Mouse (Mus musculus) embryonic facial prominence, embryonic 13.5 days (tissue): ENCODE measurements around the gene Cyp8b1. TPM values are rescaled to one million over a fixed set of nuclear protein-coding genes. Genes with fewer than 3 reads are reported as not detected.

ENCODE experiments used
- ATAC-seq: fragments of 200-750 bp; cut with Nextera tagmentation; 2 replicates; pipeline ENCODE4 v1.8.0; 2017; ENCODE audit warnings: low read depth; ENCODE audit not compliant: insufficient number of reproducible peaks, insufficient read depth, low FRiP score, low TSS enrichment
- H3K27ac ChIP-seq: fragments of 300-500 bp; sonication (generic); 2 replicates; pipeline ENCODE4 v1.5.1; 2015; ENCODE audit warnings: moderate library complexity, mild to moderate bottlenecking, inconsistent platforms
- H3K27me3 ChIP-seq: fragments of 300-500 bp; sonication (generic); 2 replicates; pipeline ENCODE4 v1.6.1; 2015; ENCODE audit warnings: mild to moderate bottlenecking, inconsistent platforms
- H3K36me3 ChIP-seq: fragments of 300-500 bp; sonication (generic); 2 replicates; pipeline ENCODE4 v1.6.1; 2015; ENCODE audit warnings: mild to moderate bottlenecking, inconsistent platforms
- H3K4me1 ChIP-seq: fragments of 300-500 bp; sonication (generic); 2 replicates; pipeline ENCODE4 v1.6.1; 2015; ENCODE audit warnings: inconsistent platforms
- H3K4me2 ChIP-seq: fragments of 300-500 bp; sonication (generic); 2 replicates; pipeline ENCODE4 v1.6.1; 2015; ENCODE audit warnings: moderate library complexity, mild to moderate bottlenecking, inconsistent platforms
- H3K4me3 ChIP-seq: fragments of 300-500 bp; sonication (generic); 2 replicates; pipeline ENCODE4 v1.5.1; 2015; ENCODE audit warnings: mild to moderate bottlenecking, inconsistent platforms
- H3K9ac ChIP-seq: fragments of 300-500 bp; sonication (generic); 2 replicates; pipeline ENCODE4 v1.6.1; 2015; ENCODE audit warnings: mild to moderate bottlenecking, inconsistent platforms
- H3K9me3 ChIP-seq: fragments of 300-500 bp; sonication (generic); 2 replicates; pipeline ENCODE4 v1.6.1; 2016; ENCODE audit warnings: inconsistent platforms
- WGBS: fragments of 180-500 bp; shearing (Covaris S2); methylation state at CpG from one replicate; pipeline ENCODE4 v1.1.7; 2015; ENCODE audit warnings: mixed read lengths; 5-methylcytosine and 5-hydroxymethylcytosine counted together
- polyA plus RNA-seq: library from polyadenylated mRNA; unstranded; fragments of >200 nt; fragmentation: Nextera tagmentation; extraction: Ambion mirVana; gene quantifications from 2 replicates; pipeline ENCODE4 v1.2.1, GENCODE M21; 2015

Cyp8b1 gene
- polyA plus RNA-seq, 1 experiment from 2014 or later, result not detected

DNA sequence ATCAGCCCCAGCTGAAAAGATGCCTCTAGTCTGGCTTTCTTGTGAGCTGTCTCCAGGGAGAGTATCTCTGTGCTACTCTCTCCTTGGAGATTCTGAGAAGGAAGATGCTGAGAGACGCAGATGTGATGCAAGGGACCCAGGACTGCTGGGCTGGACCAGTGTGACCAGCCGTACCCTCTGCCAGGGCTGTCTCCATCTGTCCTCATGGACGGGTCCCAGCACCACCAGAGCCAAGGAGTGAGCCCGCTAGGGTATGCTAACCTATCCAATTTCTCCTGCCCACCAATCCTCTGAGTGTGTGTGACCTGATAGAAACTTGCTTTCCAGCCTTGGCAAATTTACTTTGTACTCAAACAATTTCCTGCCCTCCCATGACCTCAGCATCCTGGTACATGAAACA, 3.3 kb downstream of the Cyp8b1 start:
- Histone ChIP-seq H3K27me3 (no peaks in the 10 kb centered on the region), H3K4me3 (no peak overlapping the region), H3K36me3 (no peaks in the 10 kb centered on the region), H3K9ac (no peak overlapping the region), H3K4me1 (no peaks in the 10 kb centered on the region), H3K4me2 (no peak overlapping the region), H3K27ac (no peak overlapping the region), H3K9me3 (no peaks in the 10 kb centered on the region)
- 80% methylated on average over 4 of the region's 4 CpGs for WGBS
- ATAC-seq, result no peak

DNA sequence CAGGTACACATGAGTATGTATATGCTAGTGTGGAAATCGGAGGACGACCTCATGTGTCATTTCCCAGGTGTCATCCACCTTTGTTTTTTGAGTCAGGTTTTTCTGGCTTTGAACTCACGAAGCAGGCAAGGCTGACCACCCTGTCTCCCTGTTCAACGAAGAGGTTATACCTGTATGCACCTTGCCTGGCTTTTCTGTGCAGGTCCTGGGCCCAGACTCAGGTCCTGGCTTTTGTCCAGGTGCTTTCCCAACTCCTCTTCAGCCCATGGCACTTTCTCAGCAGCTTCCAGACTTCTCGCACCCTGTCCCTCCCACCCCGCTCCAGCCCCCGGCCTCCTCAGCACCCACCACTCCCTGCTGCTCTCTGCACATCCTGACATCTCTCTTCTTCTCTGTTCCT, 4.9 kb downstream of the Cyp8b1 start:
- Histone ChIP-seq H3K4me1 (no peaks in the 10 kb centered on the region), H3K4me2 (no peak overlapping the region), H3K27ac (no peak overlapping the region), H3K9ac (no peak overlapping the region), H3K4me3 (no peak overlapping the region), H3K36me3 (no peaks in the 10 kb centered on the region), H3K27me3 (no peaks in the 10 kb centered on the region), H3K9me3 (no peaks in the 10 kb centered on the region)
- ATAC-seq, result no peak
- WGBS, result 90% methylated on average over 7 of the region's 7 CpGs

DNA sequence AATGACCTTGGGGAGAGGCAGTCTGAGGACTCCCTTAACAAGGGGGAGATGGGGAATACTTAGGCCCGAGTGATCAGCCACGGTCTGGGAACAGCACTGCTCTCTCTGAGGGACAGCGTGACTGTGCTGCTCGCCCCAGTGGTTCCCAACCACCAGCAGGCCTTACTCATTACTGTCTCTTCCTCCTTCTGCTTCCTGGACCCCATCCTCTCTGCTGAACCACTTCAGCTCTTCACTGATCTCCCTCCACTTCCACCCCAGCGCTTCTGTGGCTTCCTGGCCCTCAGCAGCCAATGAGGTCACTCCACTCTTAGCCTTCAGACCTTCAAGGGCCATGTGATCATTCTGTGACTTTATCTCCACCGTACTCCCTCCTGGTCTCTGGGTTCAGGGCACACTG, 6.5 kb downstream of the Cyp8b1 start:
- no peak for ATAC-seq
- no peak overlapping the region for H3K27ac ChIP-seq

DNA sequence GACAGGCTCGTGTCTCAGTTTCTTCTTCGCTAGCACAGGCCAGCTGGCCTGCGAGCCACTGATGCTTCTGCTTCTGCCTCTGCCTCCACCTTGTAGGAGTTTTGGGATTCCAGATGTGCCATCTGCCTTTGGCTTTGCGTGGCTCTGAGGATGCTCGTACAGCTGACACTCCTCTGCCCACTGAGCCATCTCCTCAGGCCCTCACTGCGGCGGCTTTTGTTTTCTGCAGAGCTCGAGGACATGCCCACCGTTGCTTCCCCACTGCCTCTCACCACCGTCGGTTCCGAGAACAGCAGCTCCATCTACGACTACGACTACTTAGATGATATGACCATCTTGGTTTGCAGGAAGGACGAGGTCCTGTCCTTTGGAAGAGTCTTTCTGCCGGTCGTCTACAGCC, 7.8 kb downstream of the Cyp8b1 start:
- WGBS, result 87% methylated on average over 17 of the region's 17 CpGs
- Histone ChIP-seq H3K9ac (no peak overlapping the region), H3K36me3 (no peaks in the 10 kb centered on the region), H3K27me3 (no peaks in the 10 kb centered on the region), H3K4me2 (no peak overlapping the region), H3K4me3 (no peak overlapping the region), H3K9me3 (no peaks in the 10 kb centered on the region), H3K4me1 (no peaks in the 10 kb centered on the region), H3K27ac (no peak overlapping the region)
- ATAC-seq, result no peak

More for the DNA sequence above, 6.5 kb downstream of the Cyp8b1 start:
- Histone ChIP-seq H3K4me1 (no peaks in the 10 kb centered on the region), H3K4me3 (no peak overlapping the region), H3K9me3 (no peaks in the 10 kb centered on the region), H3K4me2 (no peak overlapping the region), H3K9ac (no peak overlapping the region), H3K27me3 (no peaks in the 10 kb centered on the region), H3K36me3 (no peaks in the 10 kb centered on the region)
- WGBS, result 73% methylated on average over 6 of the region's 6 CpGs

GRCm38 (mm10) chr9:121907356-121908070, 8.6 kb downstream of the Cyp8b1 start:
- ATAC-seq, result no peak
- Histone ChIP-seq H3K9me3 (no peaks in the 10 kb centered on the region), H3K27me3 (no peaks in the 10 kb centered on the region), H3K9ac (no peak overlapping the region), H3K4me2 (no peak overlapping the region), H3K36me3 (no peaks in the 10 kb centered on the region), H3K4me1 (no peaks in the 10 kb centered on the region), H3K27ac (no peak overlapping the region), H3K4me3 (no peak overlapping the region)
- 72% methylated on average over 10 of the region's 10 CpGs for WGBS

- 83% methylated on average over 5 of the region's 5 CpGs for WGBS
- Histone ChIP-seq H3K4me2 (no peak overlapping the region), H3K9me3 (no peaks in the 10 kb centered on the region), H3K27me3 (no peaks in the 10 kb centered on the region), H3K4me1 (no peaks in the 10 kb centered on the region), H3K27ac (no peak overlapping the region), H3K9ac (no peak overlapping the region), H3K4me3 (no peak overlapping the region), H3K36me3 (no peaks in the 10 kb centered on the region)
- ATAC-seq, result no peak
Measured at GRCm38 (mm10) chr9:121906456-121906855, 9.6 kb downstream of the Cyp8b1 start.

DNA sequence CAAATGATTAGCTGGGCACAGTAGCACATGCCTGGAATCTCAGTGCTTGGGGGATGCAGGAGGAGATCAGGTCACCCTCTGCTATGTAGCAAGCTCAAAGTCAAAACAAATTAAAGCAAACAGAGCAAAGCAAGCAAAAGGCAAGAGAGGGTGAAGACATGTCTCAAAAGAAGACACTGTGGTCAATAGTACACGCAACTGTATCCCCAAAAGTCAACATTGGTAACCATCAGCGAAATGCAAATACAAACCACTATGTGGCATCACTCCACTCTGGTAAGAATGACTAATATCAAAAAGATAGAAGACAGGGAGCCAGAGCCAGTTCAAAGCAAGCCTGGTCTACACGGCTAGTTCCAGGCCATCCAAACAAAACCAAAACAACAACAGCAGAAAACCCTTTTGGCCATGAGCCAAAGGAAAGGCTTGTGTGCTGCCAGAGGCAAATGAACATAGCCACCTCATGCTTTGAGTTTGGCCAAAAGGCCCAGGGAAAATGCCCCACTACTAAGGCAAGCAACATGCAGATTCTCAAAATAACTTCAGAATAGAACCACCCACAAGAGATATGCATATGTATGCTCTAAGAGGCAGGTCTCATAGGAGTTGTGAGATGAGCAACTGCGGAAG, 10.4 kb downstream of the Cyp8b1 start:
- H3K27me3 ChIP-seq, result no peaks in the 10 kb centered on the region
- no peak overlapping the region for H3K27ac ChIP-seq
- H3K4me3 ChIP-seq, result no peak overlapping the region
- H3K4me2 ChIP-seq, result no peak overlapping the region
- no peaks in the 10 kb centered on the region for H3K9me3 ChIP-seq
- no peaks in the 10 kb centered on the region for H3K4me1 ChIP-seq
- 85% methylated on average over 4 of the region's 4 CpGs for WGBS
- ATAC-seq, result no peak
- no peak overlapping the region for H3K9ac ChIP-seq
- H3K36me3 ChIP-seq, result no peaks in the 10 kb centered on the region

DNA sequence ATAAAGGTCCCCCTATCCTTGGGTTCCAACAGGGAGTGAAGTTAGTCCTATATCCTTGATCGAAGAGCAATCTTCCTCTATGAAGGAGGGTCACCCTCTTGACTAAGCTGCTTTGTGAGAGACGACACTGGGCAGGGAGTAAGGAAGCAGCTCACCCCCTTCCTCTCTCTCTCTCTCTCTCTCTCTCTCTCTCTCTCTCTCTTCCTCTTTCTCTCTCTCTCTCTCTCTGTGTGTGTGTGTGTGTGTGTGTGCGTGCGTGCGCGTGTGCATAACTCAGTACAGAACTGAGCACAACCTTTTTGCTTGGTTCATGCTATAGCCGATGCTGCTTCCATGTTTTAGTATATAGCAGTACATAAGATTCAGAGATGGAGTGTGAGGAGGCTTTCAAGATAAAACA, 11.2 kb downstream of the Cyp8b1 start:
- Histone ChIP-seq H3K27ac (no peak overlapping the region), H3K9me3 (no peaks in the 10 kb centered on the region), H3K4me3 (no peak overlapping the region), H3K9ac (no peak overlapping the region), H3K4me1 (no peaks in the 10 kb centered on the region), H3K36me3 (no peaks in the 10 kb centered on the region), H3K4me2 (no peak overlapping the region), H3K27me3 (no peaks in the 10 kb centered on the region)
- no peak for ATAC-seq
- WGBS, result 88% methylated on average over 7 of the region's 7 CpGs

- Histone ChIP-seq H3K4me3 (no peak overlapping the region), H3K27ac (no peak overlapping the region), H3K4me2 (no peak overlapping the region), H3K4me1 (no peaks in the 10 kb centered on the region), H3K36me3 (no peaks in the 10 kb centered on the region), H3K9me3 (no peaks in the 10 kb centered on the region), H3K9ac (no peak overlapping the region), H3K27me3 (no peaks in the 10 kb centered on the region)
- WGBS, result 88% methylated on average over 4 of the region's 4 CpGs
- no peak for ATAC-seq
Measured at GRCm38 (mm10) chr9:121904319-121904718, 11.8 kb downstream of the Cyp8b1 start.

- H3K4me2 ChIP-seq, result no peak overlapping the region
- no peak for ATAC-seq
- H3K9me3 ChIP-seq, result no peaks in the 10 kb centered on the region
- no peak overlapping the region for H3K4me3 ChIP-seq
- 77% methylated on average over 8 of the region's 8 CpGs for WGBS
- no peaks in the 10 kb centered on the region for H3K4me1 ChIP-seq
- no peak overlapping the region for H3K9ac ChIP-seq
- H3K27ac ChIP-seq, result no peak overlapping the region
- H3K27me3 ChIP-seq, result no peaks in the 10 kb centered on the region
- H3K36me3 ChIP-seq, result no peaks in the 10 kb centered on the region
Measured at GRCm38 (mm10) chr9:121903476-121904305, 12.4 kb downstream of the Cyp8b1 start.

DNA sequence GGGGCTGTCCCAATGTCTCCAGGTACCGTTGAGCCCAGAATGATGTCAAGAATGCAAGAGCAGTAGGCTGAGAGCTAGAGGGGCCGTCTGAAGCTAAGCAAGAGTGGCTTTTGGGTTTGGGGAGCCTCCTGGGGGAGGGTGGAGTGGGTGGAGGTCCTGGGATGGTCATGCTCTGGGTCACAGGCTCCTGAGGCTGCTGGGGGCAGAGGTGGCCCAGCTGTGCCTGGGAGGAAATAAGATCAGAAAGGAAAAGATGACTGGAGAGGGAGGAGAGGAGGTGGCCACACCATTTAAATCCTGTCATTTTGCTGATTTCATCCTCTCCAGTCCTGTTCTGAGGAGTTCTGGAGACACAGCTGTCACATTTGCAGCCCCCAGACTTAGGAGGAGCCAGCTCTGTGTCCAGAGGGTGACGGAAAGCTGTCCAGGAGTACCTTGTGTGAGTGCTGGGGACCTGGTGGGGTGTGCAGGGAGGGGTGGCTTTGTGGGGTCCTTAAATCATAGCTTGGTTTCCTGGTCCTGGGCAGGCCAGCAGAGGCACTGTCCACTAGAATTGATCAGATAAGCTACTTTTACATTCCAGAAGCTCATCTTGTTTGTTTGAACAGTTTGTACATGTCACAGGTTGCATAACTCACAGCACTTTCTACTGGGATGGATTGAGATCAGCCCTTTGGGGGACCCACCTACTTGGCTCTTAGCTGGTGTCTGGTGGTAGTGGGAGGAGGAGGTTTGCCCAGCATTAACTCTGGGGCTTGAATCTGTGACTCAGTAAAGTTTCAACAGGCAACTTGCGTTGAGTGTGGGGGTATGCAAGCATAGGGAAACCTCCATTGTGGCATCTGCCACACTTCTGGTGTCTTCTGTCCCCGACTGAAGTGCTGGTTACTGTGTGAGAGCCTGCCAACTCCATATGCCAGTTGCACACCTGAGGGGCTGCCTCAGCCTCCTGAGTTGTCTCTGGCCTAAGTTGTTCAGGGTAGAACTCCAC, 14.1 kb downstream of the Cyp8b1 start:
- Histone ChIP-seq H3K27me3 (no peaks in the 10 kb centered on the region), H3K36me3 (no peaks in the 10 kb centered on the region), H3K4me2 (no peak overlapping the region), H3K27ac (no peak overlapping the region), H3K9me3 (no peaks in the 10 kb centered on the region), H3K4me1 (no peaks in the 10 kb centered on the region), H3K9ac (no peak overlapping the region), H3K4me3 (no peak overlapping the region)
- ATAC-seq, result no peak
- 67% methylated on average over 5 of the region's 5 CpGs for WGBS
